Comparison of ENCODE assay signal across 8 mouse cellular contexts in genomic region chr7:138909277-138910192, GRCm38 (mm10). TPM values are rescaled to one million over a fixed set of nuclear protein-coding genes. Genes with fewer than 3 reads are reported as not detected.
DNase-seq lines count a peak whose midpoint lies in the region; ATAC-seq lines count a peak whose summit lies in the region.

TSS of gene Bnip3 (minus strand) at chr7:138909519.

- peak within 1 kb of the TSS; percentile 100 for H3K4me3 ChIP-seq in megakaryocyte, embryonic 14.5 days (replicated peaks)

- H3K9me3 ChIP-seq in megakaryocyte, embryonic 14.5 days, result no peaks in the 10 kb centered on the region

- H3K4me1 ChIP-seq in megakaryocyte, embryonic 14.5 days, result peaks cover 64% of the 10 kb centered on the region

- ATAC-seq in inflammation-experienced regulatory T-cells, adult 6 months, result peak; percentile 88

- H3K36me3 ChIP-seq in megakaryocyte, embryonic 14.5 days (replicated peaks; ENCODE audit: low read length), result peaks cover 26% of the 10 kb centered on the region

- intact Hi-C loops in gastrocnemius, postnatal 14 days (cut with DNase I; ENCODE audit: low total_unique reads), result no loop called here

- H3K27me3 ChIP-seq in megakaryocyte, embryonic 14.5 days (replicated peaks), result no peaks in the 10 kb centered on the region

- DNase-seq in adrenal gland, adult (ENCODE audit: inconsistent age in 2 of 2, low spot score in 1 of 2), result peak; percentile 96 to 97
- DNase-seq in embryo, embryonic 10 days (ENCODE audit: low spot score), result peak; percentile 93
- DNase-seq in gastrocnemius, postnatal 14 days, result peak; percentile 89
- DNase-seq in left cerebral cortex, adult 9 months (ENCODE audit: low spot score in 2 of 2), result peak; percentile 69 to 81
- DNase-seq in right cerebral cortex, adult 2 months (ENCODE audit: low spot score in 2 of 2), result peak; percentile 81 to 85
- DNase-seq in urinary bladder, postnatal 10 days (ENCODE audit: low spot score), result peak; percentile 47

RNA-seq across cellular contexts. Expression of gene Bnip3, which starts in this region (rescaled TPM):
- total RNA-seq in gastrocnemius, postnatal 14 days (2021), result 100 to 1,000 TPM in 1 of 2 experiments, 10 to 100 TPM in 1; 96.4 to 147 TPM
- polyA plus RNA-seq in inflammation-experienced regulatory T-cells, adult 6 months (2017; shearing (Covaris generic)), result 10 to 100 TPM in 2 of 3 experiments, 1 to 10 TPM in 1; 3.2 to 17.6 (median 14.4) TPM
- 65.9 and 129 TPM in 2 replicates for polyA plus RNA-seq in megakaryocyte, embryonic 14.5 days (2012; ENCODE audit: insufficient read depth, low replicate concordance)

Comparison
In these comparisons a context has a peak if more than half of its experiments do, and no peak if none do; other contexts are left out.
1. Peak in every context shown above with its lines: DNase-seq, ATAC-seq and H3K4me3 ChIP-seq.